Mouse (Mus musculus): ENCODE data around the gene Lat2.
A peak's percentile ranks its signal among the peaks of the same experiment; 100 is the strongest.

The Lat2 gene

GRCm38 (mm10) chr5:134571730-134572507 lies 42.9 kb downstream of the Lat2 start:
- peak; percentile 91 for DNase-seq (ENCODE audit: low spot score)

DNA sequence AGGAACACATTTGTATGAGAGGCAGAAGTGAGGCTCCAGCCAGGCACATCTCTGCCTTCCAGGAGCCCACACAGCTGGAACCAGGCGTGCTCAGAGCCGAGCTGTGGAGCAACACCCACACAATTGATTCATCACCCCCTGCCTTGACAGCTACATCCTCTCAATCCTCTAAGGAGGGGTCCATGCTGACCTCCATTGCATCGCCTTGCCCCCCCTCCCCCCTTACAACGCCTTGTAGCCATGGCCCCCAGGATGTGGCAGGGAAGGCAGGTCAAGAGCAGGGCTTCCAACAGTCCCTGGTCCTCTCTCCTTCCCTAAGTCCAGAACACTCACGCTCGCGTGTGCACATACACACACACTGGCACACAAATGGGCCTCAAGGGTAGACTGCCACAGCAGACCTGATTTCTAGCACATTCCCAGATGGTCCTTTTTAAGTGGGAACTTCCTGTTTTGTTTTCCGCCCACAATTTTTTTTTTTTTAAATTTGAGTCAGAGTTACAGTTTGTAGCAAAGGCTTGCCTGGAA lies 45.8 kb downstream of the Lat2 start:
- DNase-seq (ENCODE audit: low spot score): peak; percentile 73

GRCm38 (mm10) chr5:134568030-134568429 lies 46.8 kb downstream of the Lat2 start:
- no peak for DNase-seq (ENCODE audit: low spot score)

DNA sequence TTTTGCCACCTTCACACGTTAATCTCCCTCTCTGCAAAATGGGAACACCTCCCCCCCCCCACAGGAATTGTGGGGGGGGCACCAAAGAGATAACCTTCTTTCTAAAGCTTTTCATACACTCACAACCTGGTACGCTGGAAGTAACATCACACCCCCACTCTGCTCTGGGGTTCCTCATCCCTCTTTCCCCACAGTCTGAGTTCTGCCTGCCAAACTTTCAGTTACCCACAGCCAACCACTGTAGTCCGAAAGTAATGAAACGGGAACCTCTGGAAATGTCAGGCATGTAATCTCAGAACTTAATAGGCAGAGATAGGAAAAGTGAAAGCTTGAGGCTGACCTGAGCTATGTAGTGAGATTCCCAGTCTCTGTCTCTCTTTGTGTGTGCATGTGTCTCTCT lies 47.4 kb downstream of the Lat2 start:
- no peak for DNase-seq (ENCODE audit: low spot score)

DNA sequence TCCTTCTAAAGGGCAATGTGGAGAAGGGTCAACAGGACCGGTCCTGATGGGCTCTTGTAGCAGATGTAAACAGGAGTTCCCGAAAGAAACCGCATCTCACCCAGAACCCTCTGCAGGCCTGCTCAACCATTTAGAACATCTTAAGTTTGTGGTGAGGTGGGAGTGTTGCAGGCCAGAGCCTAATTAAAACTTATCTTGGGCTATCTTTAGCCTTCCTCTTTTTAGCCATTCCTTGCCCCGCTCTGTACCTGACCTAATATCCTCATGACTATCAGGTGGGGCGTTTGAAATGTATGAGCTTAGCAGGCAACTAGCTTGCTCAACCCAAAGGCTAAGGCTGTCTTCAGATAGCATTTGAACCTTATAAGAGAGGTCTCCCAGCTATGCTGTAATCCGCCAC lies 49.1 kb downstream of the Lat2 start:
- DNase-seq (ENCODE audit: low spot score): no peak

DNA sequence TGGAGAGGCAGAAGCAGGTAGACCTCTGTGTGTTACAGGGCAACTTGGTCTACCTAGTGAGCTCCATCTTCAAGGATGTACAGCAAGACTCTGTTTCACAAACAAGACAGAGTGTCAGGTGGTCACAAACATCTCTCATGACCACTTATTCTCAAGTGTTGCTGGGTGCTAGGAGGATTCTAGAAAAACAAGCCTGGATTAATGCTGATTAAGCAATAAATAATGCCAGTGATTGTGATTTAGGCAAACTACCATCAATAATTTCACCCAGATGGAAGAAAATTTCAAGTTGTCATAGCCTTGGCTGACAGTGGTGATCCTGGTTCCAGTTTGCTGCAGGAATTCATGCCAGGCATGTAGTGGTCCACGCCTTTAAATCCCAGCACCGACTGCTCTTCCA lies 50.6 kb downstream of the Lat2 start:
- DNase-seq (ENCODE audit: low spot score): no peak

GRCm38 (mm10) chr5:134560450-134561171 lies 54.2 kb downstream of the Lat2 start:
- no peak for DNase-seq (ENCODE audit: low spot score)

DNA sequence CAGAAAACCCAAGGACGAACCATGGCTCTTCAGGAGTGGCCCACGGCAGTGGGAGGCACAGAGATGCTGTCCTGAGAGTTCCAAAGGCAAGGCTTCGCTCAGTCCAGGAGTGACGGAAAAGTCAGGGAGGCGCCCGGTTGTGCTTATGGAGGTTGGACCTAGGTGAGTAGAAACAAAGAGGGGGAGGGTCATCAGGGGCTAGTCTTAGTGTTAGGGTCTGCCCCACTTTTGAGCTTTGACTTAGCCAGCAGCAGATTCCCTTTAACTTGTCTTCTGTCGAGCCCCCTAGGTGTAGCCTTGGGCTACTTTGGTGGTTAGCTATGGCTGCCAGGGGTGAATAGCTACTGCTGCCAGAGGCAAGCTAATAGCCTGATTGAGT lies 54.8 kb downstream of the Lat2 start, which contains the start of gene Syna:
Gene Syna (minus strand): TSS at position 101 of the 379 bp plus-strand sequence.
- no peak for DNase-seq (ENCODE audit: low spot score)

DNA sequence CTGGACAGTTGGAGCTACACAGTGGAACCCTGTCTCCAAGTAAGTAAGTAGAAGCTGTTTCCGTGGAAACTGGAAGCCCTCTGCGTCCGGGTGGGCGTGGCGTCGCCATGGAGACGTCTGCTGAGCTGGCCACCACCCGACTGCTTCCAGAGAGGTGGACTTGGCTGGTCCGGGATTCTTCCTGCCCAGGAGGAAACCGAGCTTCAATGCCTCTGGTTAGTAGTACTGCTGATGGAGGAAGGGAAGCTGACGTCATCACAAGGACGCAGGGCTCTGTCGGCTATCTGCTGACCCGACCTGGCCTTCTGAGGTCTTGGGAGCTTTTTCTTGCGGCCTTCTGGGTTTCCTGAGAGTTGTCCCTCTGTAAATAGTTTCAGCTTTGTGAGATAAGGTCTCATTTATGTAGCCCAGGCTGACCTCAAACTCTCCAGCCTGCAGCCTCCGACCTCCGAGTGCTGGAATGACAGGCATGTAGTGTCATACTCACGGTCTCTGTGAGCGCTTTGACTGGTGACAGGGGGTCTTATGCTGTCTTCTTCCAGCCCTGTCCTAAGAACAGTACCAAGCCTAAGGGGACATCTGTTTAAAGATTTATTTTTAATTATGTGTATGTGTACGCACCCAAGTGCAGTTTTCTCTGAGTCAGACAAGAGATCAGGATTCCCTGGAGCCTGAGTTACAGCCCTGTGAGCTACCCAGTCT lies 59.2 kb downstream of the Lat2 start:
- DNase-seq (ENCODE audit: low spot score): peak; percentile 91

- DNase-seq (ENCODE audit: low spot score): no peak
Observed at GRCm38 (mm10) chr5:134553951-134554546, 60.8 kb downstream of the Lat2 start.

GRCm38 (mm10) chr5:134552110-134552972 lies 62.5 kb downstream of the Lat2 start, which contains the start of gene Clip2:
Gene Clip2, minus strand, starts transcription at chr5:134552434.
- DNase-seq (ENCODE audit: low spot score): peak; percentile 100

DNA sequence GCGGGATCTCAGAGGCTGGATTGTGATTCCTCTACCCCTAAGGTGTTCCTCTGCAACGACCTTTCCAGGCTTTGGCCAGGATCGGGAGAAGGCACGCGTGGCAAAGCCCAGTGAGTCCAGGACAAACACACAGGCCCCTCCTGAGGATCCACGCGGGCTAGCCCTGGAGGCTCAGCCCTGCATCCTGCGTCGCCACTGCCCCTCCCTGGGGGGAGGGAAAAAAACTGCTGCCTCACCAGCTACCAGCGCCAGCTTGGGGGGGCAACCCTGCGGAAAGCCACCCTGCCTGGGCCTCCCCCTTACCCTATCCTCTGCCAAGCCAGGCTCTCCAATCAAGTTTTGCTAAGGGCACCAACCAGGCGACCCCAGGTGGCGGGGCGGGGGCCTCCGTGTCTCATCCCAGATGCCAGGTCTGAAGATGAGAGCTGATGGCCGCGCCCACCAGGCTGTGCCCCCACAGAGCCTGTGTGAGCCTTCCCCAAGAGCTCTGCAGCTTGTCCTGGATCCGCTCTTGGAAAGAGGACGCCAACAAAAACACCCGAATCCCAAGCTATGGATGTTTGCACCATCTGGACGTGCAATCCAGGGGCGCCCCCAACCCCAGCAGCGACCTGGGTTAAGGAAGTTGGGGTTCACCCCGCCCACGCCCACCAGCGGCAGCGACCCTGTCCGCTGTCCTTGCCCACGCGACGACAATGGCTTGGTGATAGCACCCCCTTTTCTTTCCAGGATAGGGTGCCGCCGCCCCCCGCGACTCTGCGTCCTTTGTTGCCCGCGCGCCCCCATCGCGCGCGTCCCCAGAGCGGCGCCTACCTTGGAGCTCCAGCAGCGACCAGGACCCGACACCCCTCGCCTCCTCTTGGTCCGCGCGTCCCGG lies 63.4 kb downstream of the Lat2 start:
- peak; percentile 76 for DNase-seq (ENCODE audit: low spot score)

DNA sequence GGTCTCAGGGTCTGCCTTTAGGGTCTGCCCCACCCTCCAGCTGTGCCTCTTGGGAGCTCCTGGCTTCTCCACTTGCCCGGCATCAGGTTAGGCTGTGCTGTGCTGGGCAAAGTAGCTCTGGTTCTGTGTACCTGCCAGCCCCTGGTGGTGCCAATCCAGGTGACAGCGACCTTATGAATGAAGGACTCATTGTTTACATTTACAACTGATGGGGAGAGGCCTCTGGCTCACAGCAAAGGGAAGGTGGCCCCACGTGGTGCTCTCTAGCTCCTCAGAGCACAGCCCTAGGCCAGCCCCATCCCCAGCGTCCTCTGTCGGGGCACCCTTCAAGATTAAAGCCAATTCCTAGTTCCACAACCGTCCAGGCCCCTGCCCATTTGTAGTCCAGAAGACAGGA lies 64.0 kb downstream of the Lat2 start:
- peak; percentile 49 for DNase-seq (ENCODE audit: low spot score)
